Mouse (Mus musculus): ENCODE data around the gene Olfr1432. TPM values are rescaled to one million over a fixed set of nuclear protein-coding genes. Genes with fewer than 3 reads are reported as not detected.
"Not testable (repeated sequence)": the region's sequence is repeated elsewhere in the genome, so short reads cannot be mapped to it uniquely, and the experiment has no call there.

Olfr1432 gene
- polyA plus RNA-seq (2015; fragmentation: Nextera tagmentation; extraction: Ambion mirVana), result not detected in 2 replicates

- H3K9ac ChIP-seq (replicated peaks; ENCODE audit: low read length); H3K27me3 ChIP-seq (ENCODE audit: insufficient read depth, low read length); H3K27ac ChIP-seq (ENCODE audit: low read length); H3K4me2 ChIP-seq (replicated peaks; ENCODE audit: low read depth, low read length); H3K4me3 ChIP-seq (ENCODE audit: low read length); H3K4me1 ChIP-seq (ENCODE audit: insufficient read depth, low read length); H3K36me3 ChIP-seq (ENCODE audit: insufficient read depth, low read length); H3K9me3 ChIP-seq (ENCODE audit: low read length); ATAC-seq (ENCODE audit: low FRiP score, low TSS enrichment): not testable (repeated sequence)
These were observed at the start of gene Olfr1432 for GRCm38 (mm10) chr19:12232496-12232895. Olfr1432 (minus strand) TSS chr19:12232596.

DNA sequence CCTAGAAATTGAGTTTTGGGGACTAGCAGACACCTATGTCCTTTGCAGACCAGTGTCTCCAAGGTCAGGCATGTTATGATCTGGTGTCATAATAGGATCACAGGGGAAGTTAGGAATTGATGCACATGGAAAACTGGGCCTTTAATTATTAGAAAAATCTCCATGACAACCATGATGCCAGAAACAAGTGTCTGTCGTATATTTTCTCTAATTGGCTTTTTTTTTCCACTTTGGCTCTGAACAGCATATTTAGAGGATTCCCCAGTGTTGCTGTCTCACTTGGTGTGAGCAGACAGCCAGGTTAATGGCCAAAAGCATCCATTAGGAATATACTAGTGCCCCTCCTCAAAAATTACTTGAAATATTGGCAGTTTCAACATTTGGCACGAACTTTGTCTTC is 47.2 kb upstream of the Olfr1432 start, which contains the start of gene Olfr1434:
Gene Olfr1434, plus strand, starts transcription at position 301 of the 400 bp plus-strand sequence.
- Histone ChIP-seq H3K27me3 (ENCODE audit: insufficient read depth, low read length) (no peaks in the 10 kb centered on the region), H3K27ac (ENCODE audit: low read length) (no peak within 1 kb of the TSS), H3K4me3 (ENCODE audit: low read length) (no peak within 1 kb of the TSS), H3K4me1 (ENCODE audit: insufficient read depth, low read length) (no peaks in the 10 kb centered on the region), H3K4me2 (replicated peaks; ENCODE audit: low read depth, low read length) (no peak within 1 kb of the TSS), H3K9me3 (ENCODE audit: low read length) (no peaks in the 10 kb centered on the region), H3K9ac (replicated peaks; ENCODE audit: low read length) (no peak within 1 kb of the TSS), H3K36me3 (ENCODE audit: insufficient read depth, low read length) (no peaks in the 10 kb centered on the region)
- 76% methylated on average over 2 of the region's 2 CpGs for WGBS
- no peak for ATAC-seq (ENCODE audit: low FRiP score, low TSS enrichment)

DNA sequence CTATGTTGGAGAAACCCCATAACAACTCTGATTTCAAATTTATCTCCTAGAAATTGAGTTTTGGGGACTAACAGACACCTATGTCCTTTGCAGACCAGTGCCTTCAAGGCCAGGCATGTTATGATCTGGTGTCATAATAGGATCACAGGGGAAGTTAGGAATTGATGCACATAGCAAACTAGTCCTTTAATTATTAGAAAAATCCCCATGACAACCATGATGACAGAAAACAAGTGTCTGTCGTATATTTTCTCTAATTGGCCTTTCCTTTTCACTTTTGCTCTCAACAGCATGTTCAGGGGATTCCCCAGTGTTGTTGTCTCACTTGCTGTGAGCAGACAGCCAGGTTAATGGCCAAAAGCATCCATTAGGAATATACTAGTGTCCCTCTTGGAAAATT is 28.3 kb upstream of the Olfr1432 start, which contains the start of gene Olfr235:
Gene Olfr235, plus strand, starts transcription at position 301 of the 400 bp plus-strand sequence.
- H3K4me2 ChIP-seq (replicated peaks; ENCODE audit: low read depth, low read length), result no peak within 1 kb of the TSS
- H3K36me3 ChIP-seq (ENCODE audit: insufficient read depth, low read length), result no peaks in the 10 kb centered on the region
- no peaks in the 10 kb centered on the region for H3K9me3 ChIP-seq (ENCODE audit: low read length)
- no peak within 1 kb of the TSS for H3K4me3 ChIP-seq (ENCODE audit: low read length)
- H3K4me1 ChIP-seq (ENCODE audit: insufficient read depth, low read length), result no peaks in the 10 kb centered on the region
- WGBS, result 55% methylated on average over 1 of the region's 1 CpGs
- ATAC-seq (ENCODE audit: low FRiP score, low TSS enrichment), result no peak
- H3K9ac ChIP-seq (replicated peaks; ENCODE audit: low read length), result no peak within 1 kb of the TSS
- no peak within 1 kb of the TSS for H3K27ac ChIP-seq (ENCODE audit: low read length)
- no peaks in the 10 kb centered on the region for H3K27me3 ChIP-seq (ENCODE audit: insufficient read depth, low read length)

DNA sequence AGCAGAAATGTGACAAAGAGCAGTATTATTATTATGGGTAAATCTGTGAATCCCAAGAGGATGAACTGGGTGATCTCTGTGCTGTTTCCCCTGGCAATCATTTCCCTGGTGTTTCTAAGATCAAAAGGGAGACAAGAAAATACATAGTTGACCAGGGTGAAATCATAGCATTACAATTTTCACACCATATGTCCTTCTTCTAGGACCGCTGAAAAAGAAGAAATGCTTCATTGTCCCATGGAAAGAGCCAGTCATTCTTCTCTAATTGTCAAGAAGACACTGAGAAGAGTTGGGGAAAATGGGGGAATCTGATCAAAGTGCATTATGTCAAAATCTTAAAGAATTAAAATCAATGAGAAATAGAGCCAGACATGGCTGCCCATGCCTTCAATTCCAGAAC is 9.2 kb upstream of the Olfr1432 start, which contains the start of gene Olfr262:
Gene Olfr262, minus strand, starts transcription at position 101 of the 400 bp plus-strand sequence.
- 92% methylated on average over 1 of the region's 1 CpGs for WGBS
- no peak within 1 kb of the TSS for H3K4me3 ChIP-seq (ENCODE audit: low read length)
- H3K9me3 ChIP-seq (ENCODE audit: low read length), result no peaks in the 10 kb centered on the region
- no peak within 1 kb of the TSS for H3K4me2 ChIP-seq (replicated peaks; ENCODE audit: low read depth, low read length)
- no peaks in the 10 kb centered on the region for H3K4me1 ChIP-seq (ENCODE audit: insufficient read depth, low read length)
- H3K9ac ChIP-seq (replicated peaks; ENCODE audit: low read length), result no peak within 1 kb of the TSS
- H3K36me3 ChIP-seq (ENCODE audit: insufficient read depth, low read length), result no peaks in the 10 kb centered on the region
- H3K27ac ChIP-seq (ENCODE audit: low read length), result no peak within 1 kb of the TSS
- no peak for ATAC-seq (ENCODE audit: low FRiP score, low TSS enrichment)
- no peaks in the 10 kb centered on the region for H3K27me3 ChIP-seq (ENCODE audit: insufficient read depth, low read length)

- 79% methylated on average over 1 of the region's 1 CpGs for WGBS
- H3K27ac ChIP-seq (ENCODE audit: low read length), result no peak within 1 kb of the TSS
- no peak within 1 kb of the TSS for H3K9ac ChIP-seq (replicated peaks; ENCODE audit: low read length)
- no peaks in the 10 kb centered on the region for H3K9me3 ChIP-seq (ENCODE audit: low read length)
- H3K4me1 ChIP-seq (ENCODE audit: insufficient read depth, low read length), result no peaks in the 10 kb centered on the region
- ATAC-seq (ENCODE audit: low FRiP score, low TSS enrichment), result no peak
- no peak within 1 kb of the TSS for H3K4me3 ChIP-seq (ENCODE audit: low read length)
- no peaks in the 10 kb centered on the region for H3K36me3 ChIP-seq (ENCODE audit: insufficient read depth, low read length)
- no peaks in the 10 kb centered on the region for H3K27me3 ChIP-seq (ENCODE audit: insufficient read depth, low read length)
- no peak within 1 kb of the TSS for H3K4me2 ChIP-seq (replicated peaks; ENCODE audit: low read depth, low read length)
These were observed 32.1 kb downstream of the Olfr1432 start, which contains the start of gene Olfr1431 for GRCm38 (mm10) chr19:12200334-12200733. Olfr1431 (plus strand) TSS chr19:12200634.

- not testable (repeated sequence) for H3K4me2 ChIP-seq (replicated peaks; ENCODE audit: low read depth, low read length); ATAC-seq (ENCODE audit: low FRiP score, low TSS enrichment); H3K4me1 ChIP-seq (ENCODE audit: insufficient read depth, low read length); H3K27me3 ChIP-seq (ENCODE audit: insufficient read depth, low read length); H3K36me3 ChIP-seq (ENCODE audit: insufficient read depth, low read length); H3K9me3 ChIP-seq (ENCODE audit: low read length); H3K4me3 ChIP-seq (ENCODE audit: low read length); H3K27ac ChIP-seq (ENCODE audit: low read length); H3K9ac ChIP-seq (replicated peaks; ENCODE audit: low read length)
- WGBS, result 86% methylated on average over 4 of the region's 4 CpGs
These were observed 33.3 kb downstream of the Olfr1432 start for GRCm38 (mm10) chr19:12199076-12199475.

Other genes starting within 250 kb of the Olfr1432 start
- not detected in 2 replicates for gene Olfr1423, start 191.3 kb downstream of the Olfr1432 start, polyA plus RNA-seq (2015; fragmentation: Nextera tagmentation; extraction: Ambion mirVana)
- gene Olfr1424, start 169.9 kb downstream of the Olfr1432 start, polyA plus RNA-seq (2015; fragmentation: Nextera tagmentation; extraction: Ambion mirVana), result not detected in 2 replicates
- gene Olfr1425, start 154.9 kb downstream of the Olfr1432 start, polyA plus RNA-seq (2015; fragmentation: Nextera tagmentation; extraction: Ambion mirVana), result not detected in 2 replicates
- gene Olfr1426, start 140.6 kb downstream of the Olfr1432 start, polyA plus RNA-seq (2015; fragmentation: Nextera tagmentation; extraction: Ambion mirVana), result not detected in 2 replicates
- not detected in 2 replicates for gene Olfr1427, start 129.3 kb downstream of the Olfr1432 start, polyA plus RNA-seq (2015; fragmentation: Nextera tagmentation; extraction: Ambion mirVana)
- gene Olfr1428, start 116.7 kb downstream of the Olfr1432 start, polyA plus RNA-seq (2015; fragmentation: Nextera tagmentation; extraction: Ambion mirVana), result not detected in 2 replicates
- not detected in 2 replicates for gene Olfr76, start 109.4 kb downstream of the Olfr1432 start, polyA plus RNA-seq (2015; fragmentation: Nextera tagmentation; extraction: Ambion mirVana)
- not detected in 2 replicates for gene Olfr1555-ps1, start 62.5 kb downstream of the Olfr1432 start, polyA plus RNA-seq (2015; fragmentation: Nextera tagmentation; extraction: Ambion mirVana)
- not detected in 2 replicates for gene Olfr1431, start 32.0 kb downstream of the Olfr1432 start, polyA plus RNA-seq (2015; fragmentation: Nextera tagmentation; extraction: Ambion mirVana)
- gene Olfr262, start 9.1 kb upstream of the Olfr1432 start, polyA plus RNA-seq (2015; fragmentation: Nextera tagmentation; extraction: Ambion mirVana), result not detected in 2 replicates
- not detected in 2 replicates for gene Olfr235, start 28.4 kb upstream of the Olfr1432 start, polyA plus RNA-seq (2015; fragmentation: Nextera tagmentation; extraction: Ambion mirVana)
- not detected in 2 replicates for gene Olfr1434, start 47.3 kb upstream of the Olfr1432 start, polyA plus RNA-seq (2015; fragmentation: Nextera tagmentation; extraction: Ambion mirVana)
- not detected in 2 replicates for gene Olfr1436, start 66.5 kb upstream of the Olfr1432 start, polyA plus RNA-seq (2015; fragmentation: Nextera tagmentation; extraction: Ambion mirVana)
- not detected in 2 replicates for gene Olfr1437, start 92.5 kb upstream of the Olfr1432 start, polyA plus RNA-seq (2015; fragmentation: Nextera tagmentation; extraction: Ambion mirVana)
- not detected in 2 replicates for gene Olfr1438-ps1, start 103.3 kb upstream of the Olfr1432 start, polyA plus RNA-seq (2015; fragmentation: Nextera tagmentation; extraction: Ambion mirVana)
- gene Olfr1440, start 154.7 kb upstream of the Olfr1432 start, polyA plus RNA-seq (2015; fragmentation: Nextera tagmentation; extraction: Ambion mirVana), result not detected in 2 replicates
- gene Olfr1441, start 184.8 kb upstream of the Olfr1432 start, polyA plus RNA-seq (2015; fragmentation: Nextera tagmentation; extraction: Ambion mirVana), result not detected in 2 replicates
- gene Pfpl, start 195.3 kb upstream of the Olfr1432 start, polyA plus RNA-seq (2015; fragmentation: Nextera tagmentation; extraction: Ambion mirVana), result not detected in 2 replicates
- gene Mpeg1, start 228.2 kb upstream of the Olfr1432 start, polyA plus RNA-seq (2015; fragmentation: Nextera tagmentation; extraction: Ambion mirVana), result 0.54 and 0.62 TPM in 2 replicates

All from kidney, embryonic 16.5 days (tissue).